Mouse (Mus musculus): Measurements from ENCODE around the gene Shisa3. TPM values are rescaled to one million over a fixed set of nuclear protein-coding genes. Genes with fewer than 3 reads are reported as not detected.

Gene Shisa3
- total and polyA plus RNA-seq, 3 experiments: 0.06 TPM; not detected in 2

GRCm38 (mm10) chr5:67595070-67595469 is 12.6 kb upstream of the Shisa3 start:
- no peak for TF ChIP-seq ZMIZ1 (IDR thresholded peaks at IDR 0.05; ENCODE audit: low read depth, low read length)
- no peak for TF ChIP-seq CHD1 (IDR thresholded peaks at IDR 0.05; ENCODE audit: low read depth, low read length)
- no peak for TF ChIP-seq ZNF384 (IDR thresholded peaks at IDR 0.05; ENCODE audit: low read depth, low read length)
- no peak for TF ChIP-seq CHD2 (IDR thresholded peaks at IDR 0.05; ENCODE audit: low read length)
- no peak for TF ChIP-seq ELF1 (IDR thresholded peaks at IDR 0.05; ENCODE audit: low read depth, low read length)
- TF ChIP-seq E2F4 (IDR thresholded peaks at IDR 0.05; ENCODE audit: borderline replicate concordance, low read depth, low read length): no peak
- TF ChIP-seq MAFK (IDR thresholded peaks at IDR 0.05; ENCODE audit: borderline replicate concordance, low read depth, low read length): no peak
- TF ChIP-seq SMC3 (IDR thresholded peaks at IDR 0.05; ENCODE audit: low read depth, low read length): no peak
- TF ChIP-seq UBTF (IDR thresholded peaks at IDR 0.05; ENCODE audit: borderline replicate concordance, insufficient read depth, low read depth, low read length): no peak
- no peak for TF ChIP-seq NRF1 (IDR thresholded peaks at IDR 0.05; ENCODE audit: insufficient read depth, low read depth, low read length, poor library complexity, severe bottlenecking)
- no peak for TF ChIP-seq MAX (IDR thresholded peaks at IDR 0.05; ENCODE audit: low read length)
- no peak for TF ChIP-seq RAD21 (IDR thresholded peaks at IDR 0.05; ENCODE audit: low read depth, low read length)
- TF ChIP-seq MXI1 (IDR thresholded peaks at IDR 0.05; ENCODE audit: low read depth, low read length): no peak
- TF ChIP-seq CTCF (IDR thresholded peaks at IDR 0.05 in 2 of 3, conservative IDR thresholded peaks at IDR 0.05 in 1 of 3; ENCODE audit: control insufficient read depth in 1 of 3, insufficient read depth in 1 of 3, low read depth in 2 of 3, low read length in 3 of 3, poor library complexity in 1 of 3, severe bottlenecking in 1 of 3): no peak
- TF ChIP-seq POLR2AphosphoS2 (IDR thresholded peaks at IDR 0.05; ENCODE audit: low read length): no peak
- no peak for TF ChIP-seq TBP (IDR thresholded peaks at IDR 0.05; ENCODE audit: low read depth, low read length)
- TF ChIP-seq TAL1 (IDR thresholded peaks at IDR 0.05; ENCODE audit: low read length): no peak
- TF ChIP-seq GATA1 (IDR thresholded peaks at IDR 0.05; ENCODE audit: low read depth, low read length): no peak
- Histone ChIP-seq H3K9me3 (replicated peaks; ENCODE audit: insufficient read depth, low read length) (no peaks in the 10 kb centered on the region), H3K79me2 (ENCODE audit: control insufficient read depth, insufficient read depth, low read length, poor library complexity) (no peaks in the 10 kb centered on the region), H3K9ac (ENCODE audit: control insufficient read depth, low read depth, low read length, poor library complexity, severe bottlenecking) (no peak overlapping the region), H3K27me3 (ENCODE audit: control insufficient read depth in 1 of 2, insufficient read depth in 2 of 2, low read length in 2 of 2) (no peaks in the 10 kb centered on the region; a peak in 1 of 4 replicates), H3K4me1 (ENCODE audit: control insufficient read depth in 1 of 2, insufficient read depth in 2 of 2, low read length in 2 of 2) (no peaks in the 10 kb centered on the region), H3K27ac (ENCODE audit: control insufficient read depth, low read depth, low read length) (no peak overlapping the region), H3K4me3 (ENCODE audit: control insufficient read depth in 1 of 2, insufficient read depth in 1 of 2, low read depth in 2 of 2, low read length in 2 of 2) (no peak overlapping the region), H3K36me3 (ENCODE audit: control insufficient read depth in 1 of 2, insufficient read depth in 2 of 2, low read length in 2 of 2) (no peaks in the 10 kb centered on the region)
- DNase-seq (ENCODE audit: low read depth, low spot score): no peak

GRCm38 (mm10) chr5:67595629-67596028 is 12.1 kb upstream of the Shisa3 start:
- no peak for DNase-seq (ENCODE audit: low read depth, low spot score)
- Histone ChIP-seq H3K36me3 (ENCODE audit: control insufficient read depth in 1 of 2, insufficient read depth in 2 of 2, low read length in 2 of 2) (no peaks in the 10 kb centered on the region), H3K9ac (ENCODE audit: control insufficient read depth, low read depth, low read length, poor library complexity, severe bottlenecking) (no peak overlapping the region), H3K9me3 (replicated peaks; ENCODE audit: insufficient read depth, low read length) (no peaks in the 10 kb centered on the region), H3K27me3 (ENCODE audit: control insufficient read depth in 1 of 2, insufficient read depth in 2 of 2, low read length in 2 of 2) (no peaks in the 10 kb centered on the region; a peak in 1 of 4 replicates), H3K27ac (ENCODE audit: control insufficient read depth, low read depth, low read length) (no peak overlapping the region), H3K4me3 (ENCODE audit: control insufficient read depth in 1 of 2, insufficient read depth in 1 of 2, low read depth in 2 of 2, low read length in 2 of 2) (no peak overlapping the region), H3K4me1 (ENCODE audit: control insufficient read depth in 1 of 2, insufficient read depth in 2 of 2, low read length in 2 of 2) (no peaks in the 10 kb centered on the region), H3K79me2 (ENCODE audit: control insufficient read depth, insufficient read depth, low read length, poor library complexity) (no peaks in the 10 kb centered on the region)
- no peak for TF ChIP-seq ZC3H11A (IDR thresholded peaks at IDR 0.05; ENCODE audit: low read depth, low read length)
- TF ChIP-seq ZNF384 (IDR thresholded peaks at IDR 0.05; ENCODE audit: low read depth, low read length): no peak
- no peak for TF ChIP-seq NRF1 (IDR thresholded peaks at IDR 0.05; ENCODE audit: insufficient read depth, low read depth, low read length, poor library complexity, severe bottlenecking)
- TF ChIP-seq POLR2AphosphoS5 (IDR thresholded peaks at IDR 0.05; ENCODE audit: borderline replicate concordance, low read depth, low read length): no peak
